Mouse (Mus musculus): ENCODE data around the gene Gm11060. TPM values are rescaled to one million over a fixed set of nuclear protein-coding genes. Genes with fewer than 3 reads are reported as not detected.

The Gm11060 gene
- polyA plus RNA-seq, 1 experiment from 2014 or later, result not detected

DNA sequence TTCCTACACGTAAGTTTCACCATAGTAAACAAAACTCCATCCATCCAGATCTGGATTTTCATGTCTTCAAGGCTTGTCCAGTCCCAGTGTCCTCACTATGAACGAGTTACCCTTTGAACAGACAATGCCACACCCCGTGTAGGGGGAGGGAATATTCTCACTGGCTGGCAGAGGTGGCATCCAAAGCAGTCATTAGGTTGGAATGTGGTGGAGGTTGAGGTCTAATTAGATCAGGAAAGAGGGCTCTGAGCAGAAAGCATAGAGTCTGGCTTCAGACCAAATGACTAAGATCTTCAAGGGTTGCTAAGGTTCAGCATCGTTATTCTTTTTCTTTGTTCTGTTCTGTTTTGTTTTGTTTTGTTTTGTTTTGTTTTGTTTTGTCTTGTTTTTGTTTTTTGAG, 7.8 kb upstream of the Gm11060 start:
- Histone ChIP-seq H3K27ac (ENCODE audit: poor library complexity, severe bottlenecking) (no peak overlapping the region), H3K27me3 (replicated peaks) (no peaks in the 10 kb centered on the region), H3K9me3 (replicated peaks) (no peaks in the 10 kb centered on the region), H3K36me3 (no peaks in the 10 kb centered on the region), H3K9ac (no peak overlapping the region), H3K4me3 (no peak overlapping the region), H3K4me1 (replicated peaks) (peaks cover 14% of the 10 kb centered on the region; the same call in 1 of the 2 replicates), H3K4me2 (no peak overlapping the region)
- ATAC-seq (ENCODE audit: insufficient number of reproducible peaks, low FRiP score), result no peak
- 77% methylated on average over 4 of the region's 4 CpGs for WGBS

DNA sequence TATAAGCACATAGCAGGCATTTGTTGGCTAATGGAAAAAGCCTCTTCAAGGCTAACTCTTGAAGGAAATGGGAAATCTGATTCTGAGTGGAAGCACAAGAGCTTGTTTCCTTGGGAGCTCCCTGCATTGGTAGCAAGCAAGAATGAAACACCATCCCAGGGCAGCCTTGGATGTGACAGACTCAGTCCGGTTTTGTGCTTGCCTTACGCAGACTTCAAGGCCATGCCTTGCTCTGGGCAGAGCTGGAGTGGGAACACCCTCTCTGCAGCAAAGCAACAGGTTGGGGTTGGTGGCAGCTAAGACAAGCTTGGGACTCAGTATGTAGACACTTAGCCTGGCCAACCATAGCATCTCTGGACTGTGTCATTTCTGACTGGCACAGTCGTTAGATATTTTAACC, 5.7 kb upstream of the Gm11060 start:
- Histone ChIP-seq H3K4me3 (no peak overlapping the region), H3K36me3 (no peaks in the 10 kb centered on the region), H3K4me2 (no peak overlapping the region), H3K9ac (no peak overlapping the region), H3K4me1 (replicated peaks) (peaks cover 26% of the 10 kb centered on the region), H3K27me3 (replicated peaks) (no peaks in the 10 kb centered on the region), H3K27ac (ENCODE audit: poor library complexity, severe bottlenecking) (no peak overlapping the region), H3K9me3 (replicated peaks) (no peaks in the 10 kb centered on the region)
- ATAC-seq (ENCODE audit: insufficient number of reproducible peaks, low FRiP score), result no peak
- WGBS, result 83% methylated on average over 3 of the region's 3 CpGs

DNA sequence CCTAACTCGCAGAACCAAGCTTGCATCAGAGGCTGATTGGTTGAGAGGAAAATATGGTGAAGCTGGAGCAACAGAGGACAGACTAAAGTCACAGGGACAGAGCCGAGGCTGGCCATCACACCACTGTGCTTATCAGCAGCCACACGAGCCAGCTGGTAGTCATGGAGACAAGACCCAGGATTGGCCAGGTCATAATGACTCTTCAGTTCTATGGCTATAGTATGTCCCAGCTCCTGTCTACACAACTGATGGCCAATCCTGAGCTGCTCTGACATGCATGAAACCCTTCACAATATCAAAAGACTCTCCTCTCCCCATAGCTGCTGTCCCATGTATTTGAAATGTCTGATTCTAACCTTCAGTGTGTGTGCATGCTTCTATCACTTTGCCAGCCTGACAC, 3.8 kb upstream of the Gm11060 start:
- H3K9ac ChIP-seq, result no peak overlapping the region
- 44% methylated on average over 3 of the region's 3 CpGs for WGBS
- ATAC-seq (ENCODE audit: insufficient number of reproducible peaks, low FRiP score), result peak; percentile 53; the same call in 1 of the 2 replicates

GRCm38 (mm10) chr2:105089083-105089482, 2.7 kb upstream of the Gm11060 start:
- no peak for ATAC-seq (ENCODE audit: insufficient number of reproducible peaks, low FRiP score)
- H3K9ac ChIP-seq, result no peak overlapping the region
- whole genome bisulfite sequencing, result 63% methylated on average over 4 of the region's 4 CpGs

More for the DNA sequence above, 3.8 kb upstream of the Gm11060 start:
- no peak overlapping the region for H3K4me2 ChIP-seq
- H3K4me1 ChIP-seq (replicated peaks), result peaks cover 29% of the 10 kb centered on the region
- H3K27ac ChIP-seq (ENCODE audit: poor library complexity, severe bottlenecking), result no peak overlapping the region
- no peaks in the 10 kb centered on the region for H3K27me3 ChIP-seq (replicated peaks)
- no peak overlapping the region for H3K4me3 ChIP-seq
- no peaks in the 10 kb centered on the region for H3K9me3 ChIP-seq (replicated peaks)
- H3K36me3 ChIP-seq, result no peaks in the 10 kb centered on the region

GRCm38 (mm10) chr2:105089581-105090508, 2.0 kb upstream of the Gm11060 start:
- WGBS, result 42% methylated on average over 7 of the region's 7 CpGs
- Histone ChIP-seq H3K36me3 (no peaks in the 10 kb centered on the region), H3K27ac (ENCODE audit: poor library complexity, severe bottlenecking) (no peak overlapping the region), H3K4me1 (replicated peaks) (peaks cover 29% of the 10 kb centered on the region), H3K27me3 (replicated peaks) (no peaks in the 10 kb centered on the region), H3K9me3 (replicated peaks) (no peaks in the 10 kb centered on the region), H3K9ac (no peak overlapping the region), H3K4me3 (no peak overlapping the region), H3K4me2 (no peak overlapping the region)
- no peak for ATAC-seq (ENCODE audit: insufficient number of reproducible peaks, low FRiP score)

More at GRCm38 (mm10) chr2:105089083-105089482, 2.7 kb upstream of the Gm11060 start:
- Histone ChIP-seq H3K36me3 (no peaks in the 10 kb centered on the region), H3K4me2 (no peak overlapping the region), H3K9me3 (replicated peaks) (no peaks in the 10 kb centered on the region), H3K27me3 (replicated peaks) (no peaks in the 10 kb centered on the region), H3K4me3 (no peak overlapping the region), H3K27ac (ENCODE audit: poor library complexity, severe bottlenecking) (no peak overlapping the region), H3K4me1 (replicated peaks) (peaks cover 29% of the 10 kb centered on the region)

- Histone ChIP-seq H3K36me3 (no peaks in the 10 kb centered on the region), H3K27ac (ENCODE audit: poor library complexity, severe bottlenecking) (no peak overlapping the region), H3K9me3 (replicated peaks) (no peaks in the 10 kb centered on the region), H3K4me1 (replicated peaks) (peaks cover 29% of the 10 kb centered on the region), H3K4me2 (no peak overlapping the region), H3K9ac (no peak overlapping the region), H3K27me3 (replicated peaks) (no peaks in the 10 kb centered on the region), H3K4me3 (no peak overlapping the region)
- no peak for ATAC-seq (ENCODE audit: insufficient number of reproducible peaks, low FRiP score)
- WGBS, result 82% methylated on average over 5 of the region's 5 CpGs
Measured at GRCm38 (mm10) chr2:105090991-105091390, 827 bp upstream of the Gm11060 start.

- Histone ChIP-seq H3K4me2 (no peak overlapping the region), H3K4me3 (no peak overlapping the region), H3K9ac (no peak overlapping the region), H3K4me1 (replicated peaks) (peaks cover 13% of the 10 kb centered on the region), H3K36me3 (no peaks in the 10 kb centered on the region), H3K9me3 (replicated peaks) (no peaks in the 10 kb centered on the region), H3K27me3 (replicated peaks) (no peaks in the 10 kb centered on the region), H3K27ac (ENCODE audit: poor library complexity, severe bottlenecking) (no peak overlapping the region)
- WGBS, result 86% methylated on average over 22 of the region's 22 CpGs
- no peak for ATAC-seq (ENCODE audit: insufficient number of reproducible peaks, low FRiP score)
Measured at GRCm38 (mm10) chr2:105097294-105097953, 5.6 kb downstream of the Gm11060 start.

DNA sequence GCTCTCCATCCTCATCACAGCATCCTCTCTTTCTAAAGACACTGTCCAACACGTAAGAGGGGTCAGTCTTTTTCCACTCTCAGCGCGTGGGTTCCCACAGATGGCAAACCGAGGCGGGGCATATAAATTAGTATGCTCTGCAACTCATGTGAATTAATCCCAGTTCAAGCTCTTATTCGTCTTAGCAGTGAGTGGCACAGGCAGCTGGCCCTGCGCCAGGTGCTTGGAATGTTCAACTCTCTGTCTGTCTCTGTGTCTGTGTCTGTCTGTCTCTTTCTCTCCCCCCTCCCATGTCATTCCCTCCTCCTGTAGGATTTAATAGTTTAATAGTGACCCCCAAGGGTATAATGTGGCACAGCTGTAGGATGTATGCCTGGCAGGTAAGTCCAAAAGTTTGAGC, 7.6 kb downstream of the Gm11060 start:
- no peak overlapping the region for H3K9ac ChIP-seq
- no peak overlapping the region for H3K4me2 ChIP-seq
- no peak overlapping the region for H3K4me3 ChIP-seq
- no peak overlapping the region for H3K27ac ChIP-seq (ENCODE audit: poor library complexity, severe bottlenecking)
- H3K4me1 ChIP-seq (replicated peaks), result peaks cover 13% of the 10 kb centered on the region
- no peak for ATAC-seq (ENCODE audit: insufficient number of reproducible peaks, low FRiP score)
- WGBS, result 73% methylated on average over 7 of the region's 7 CpGs
- H3K36me3 ChIP-seq, result no peaks in the 10 kb centered on the region
- H3K27me3 ChIP-seq (replicated peaks), result no peaks in the 10 kb centered on the region
- H3K9me3 ChIP-seq (replicated peaks), result no peaks in the 10 kb centered on the region

DNA sequence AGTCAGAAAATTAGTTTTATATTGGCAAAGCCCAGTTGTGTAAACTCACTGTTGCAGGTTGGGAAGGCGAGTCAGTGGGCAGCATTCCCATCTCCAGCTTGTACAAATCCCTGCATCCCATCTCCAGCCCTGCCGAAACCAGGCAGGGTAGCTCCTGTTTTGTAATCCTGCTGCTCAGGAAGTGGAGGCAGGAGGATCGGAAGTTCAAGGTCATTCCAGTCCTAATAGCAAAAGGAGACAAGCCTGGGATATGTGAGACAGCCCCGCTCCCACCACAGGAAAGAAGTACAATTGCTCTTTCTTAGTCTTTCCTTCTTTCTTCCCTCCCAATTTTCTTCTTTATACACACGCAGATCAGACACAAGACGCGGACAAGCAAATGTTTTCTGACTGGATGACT, 8.7 kb downstream of the Gm11060 start:
- H3K4me1 ChIP-seq (replicated peaks), result peaks cover 13% of the 10 kb centered on the region
- H3K4me3 ChIP-seq, result no peak overlapping the region
- no peak overlapping the region for H3K27ac ChIP-seq (ENCODE audit: poor library complexity, severe bottlenecking)
- no peak overlapping the region for H3K9ac ChIP-seq
- no peak overlapping the region for H3K4me2 ChIP-seq
- no peak for ATAC-seq (ENCODE audit: insufficient number of reproducible peaks, low FRiP score)
- H3K36me3 ChIP-seq, result no peaks in the 10 kb centered on the region
- H3K9me3 ChIP-seq (replicated peaks), result no peaks in the 10 kb centered on the region
- 0 out of 2 replicates have a peak, but pooled peaks cover 2% of the 10 kb centered on the region for H3K27me3 ChIP-seq (replicated peaks)
- 53% methylated on average over 7 of the region's 7 CpGs for WGBS

- ATAC-seq (ENCODE audit: insufficient number of reproducible peaks, low FRiP score), result peak; percentile 67; the same call in 1 of the 2 replicates
- WGBS, result 32% methylated on average over 6 of the region's 6 CpGs
Measured at GRCm38 (mm10) chr2:105108703-105109158, 16.9 kb downstream of the Gm11060 start.

GRCm38 (mm10) chr2:105114074-105114473, 22.3 kb downstream of the Gm11060 start:
- Histone ChIP-seq H3K4me2 (no peak overlapping the region), H3K4me1 (replicated peaks) (0 out of 2 replicates have a peak, but pooled peaks cover 3% of the 10 kb centered on the region), H3K36me3 (no peaks in the 10 kb centered on the region), H3K27ac (ENCODE audit: poor library complexity, severe bottlenecking) (no peak overlapping the region), H3K27me3 (replicated peaks) (peaks cover 34% of the 10 kb centered on the region), H3K9me3 (replicated peaks) (no peaks in the 10 kb centered on the region), H3K9ac (no peak overlapping the region), H3K4me3 (no peak overlapping the region)
- 36% methylated on average over 9 of the region's 9 CpGs for WGBS
- ATAC-seq (ENCODE audit: insufficient number of reproducible peaks, low FRiP score), result no peak

More at GRCm38 (mm10) chr2:105108703-105109158, 16.9 kb downstream of the Gm11060 start:
- Histone ChIP-seq H3K4me1 (replicated peaks) (0 out of 2 replicates have a peak, but pooled peaks cover 3% of the 10 kb centered on the region), H3K4me2 (no peak overlapping the region), H3K4me3 (no peak overlapping the region), H3K9me3 (replicated peaks) (no peaks in the 10 kb centered on the region), H3K9ac (no peak overlapping the region), H3K27me3 (replicated peaks) (peaks cover 17% of the 10 kb centered on the region), H3K36me3 (no peaks in the 10 kb centered on the region), H3K27ac (ENCODE audit: poor library complexity, severe bottlenecking) (no peak overlapping the region)
